Mouse (Mus musculus) testis, adult 2 months (tissue): ENCODE data around the gene Thrap3.

Experiments
- CTCF ChIP-seq: fragments of 200-500 bp; IDR thresholded peaks from 2 replicates; pipeline ENCODE4 v1.5.1; 2012; ENCODE audit warnings: low read depth, mild to moderate bottlenecking, inconsistent platforms, low read length, moderate library complexity; ENCODE audit not compliant: control insufficient read depth, insufficient read depth, insufficient replicate concordance
- POLR2A ChIP-seq: fragments of 200-500 bp; IDR thresholded peaks from 2 replicates; pipeline ENCODE4 v1.6.1; 2012; ENCODE audit warnings: low read depth, mild to moderate bottlenecking, inconsistent platforms, low read length, moderate library complexity; ENCODE audit not compliant: control insufficient read depth

DNA sequence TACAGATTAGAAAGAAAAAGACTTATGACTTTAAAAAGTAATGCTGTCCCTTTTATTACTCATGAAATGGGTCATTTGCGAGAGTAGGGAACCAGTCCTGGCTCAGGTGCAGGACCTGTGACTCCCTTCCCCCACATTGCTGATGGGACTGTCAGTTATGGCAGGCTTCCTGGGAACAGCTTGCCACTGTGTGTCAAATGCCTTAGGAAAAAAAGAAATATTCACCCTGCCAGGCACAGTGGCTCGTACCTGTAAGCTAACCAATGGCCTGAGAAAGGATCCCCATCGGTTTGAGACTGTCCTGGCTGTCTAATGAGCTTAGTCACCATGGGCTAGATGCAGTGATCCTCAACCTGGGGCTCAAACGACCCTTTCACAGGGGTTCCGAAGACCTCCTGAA lies 82.5 kb downstream of the Thrap3 start:
- TF ChIP-seq CTCF (no peak), POLR2A (no peak)
